Mouse (Mus musculus) lung, adult 2 months (tissue): ENCODE results near the gene Cabs1.

Experiments
- CTCF ChIP-seq: fragments of 200-500 bp; IDR thresholded peaks from 2 replicates; pipeline ENCODE4 v1.5.1; 2011; ENCODE audit warnings: mild to moderate bottlenecking, low read length, control low read depth; ENCODE audit not compliant: insufficient read depth
- POLR2A ChIP-seq: fragments of 200-500 bp; IDR thresholded peaks from 2 replicates; pipeline ENCODE4 v1.6.1; 2011; ENCODE audit warnings: low read depth, mild to moderate bottlenecking, control low read depth, low read length, borderline replicate concordance; ENCODE audit errors: extremely low read depth

GRCm38 (mm10) chr5:87982468-87983214 lies 3.4 kb downstream of the Cabs1 start:
- no peak for TF ChIP-seq CTCF
- TF ChIP-seq POLR2A: no peak
